Mouse (Mus musculus) urinary bladder, adult 2 months (tissue): ENCODE data around the gene Sdr42e1. TPM values are rescaled to one million over a fixed set of nuclear protein-coding genes. Genes with fewer than 3 reads are reported as not detected.
A peak's percentile ranks its signal among the peaks of the same experiment; 100 is the strongest.

Source experiments
- DNase-seq: peaks from one replicate; pipeline ENCODE4 v3.0.0; 2022; ENCODE audit warnings: low spot score
- polyA plus RNA-seq: library from polyadenylated mRNA; depleted of rRNA; stranded (reverse); fragments of >200 nt; gene quantifications from 2 replicates; pipeline ENCODE4 v1.2.3, GENCODE M21; 2012; rRNA removed

Sdr42e1 gene
- polyA plus RNA-seq, 1 experiment: 71.6 TPM

DNA sequence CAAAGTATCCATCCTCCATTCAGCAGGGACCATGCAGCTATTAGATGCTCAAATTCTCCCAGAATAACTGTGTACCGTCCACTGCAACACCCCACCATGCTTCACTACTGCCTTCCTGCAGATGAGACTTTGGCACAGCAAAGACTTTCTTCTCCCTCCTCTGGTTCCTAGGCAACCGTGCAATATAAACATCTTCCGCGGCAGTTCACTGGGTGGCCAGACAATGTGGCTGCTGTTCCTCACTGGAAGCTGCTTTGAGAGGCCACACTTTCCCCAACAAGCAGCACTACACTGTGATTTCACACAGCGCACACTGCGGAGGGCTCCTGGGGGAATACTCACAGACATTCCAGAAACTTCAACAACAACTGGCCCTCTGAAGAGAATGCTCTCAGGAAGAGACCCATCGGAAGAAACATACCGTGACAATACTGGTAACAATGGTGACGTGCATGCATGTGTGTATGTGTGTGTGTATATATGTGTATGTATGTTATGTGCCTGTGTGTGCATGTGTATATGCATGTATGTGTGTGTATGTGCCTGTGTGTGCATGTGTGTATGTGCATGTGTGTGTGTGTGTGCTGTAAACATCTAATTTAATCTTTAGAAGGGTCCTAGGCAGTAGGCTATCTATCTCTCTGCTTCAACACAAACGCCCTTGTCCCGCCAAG lies 13.0 kb downstream of the Sdr42e1 start:
- DNase-seq: no peak

DNA sequence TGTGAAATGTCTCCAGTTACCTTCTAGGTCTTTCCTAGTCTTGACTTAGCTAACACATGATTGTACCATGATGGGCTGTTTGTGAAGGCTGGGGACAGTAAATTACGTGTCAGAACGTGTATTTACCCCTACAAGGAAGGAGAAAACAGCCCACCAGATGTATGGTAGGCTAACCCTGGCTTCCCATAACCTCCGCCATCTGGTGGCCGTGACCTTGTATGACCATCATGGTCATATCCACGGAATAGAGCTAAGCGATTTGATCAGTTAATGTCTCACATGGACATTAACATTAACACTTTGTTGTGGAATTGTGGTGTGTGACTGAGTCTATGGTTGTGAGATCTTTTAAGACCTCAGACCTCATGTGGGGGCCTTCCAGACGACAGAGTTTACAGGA lies 14.5 kb downstream of the Sdr42e1 start:
- no peak for DNase-seq

DNA sequence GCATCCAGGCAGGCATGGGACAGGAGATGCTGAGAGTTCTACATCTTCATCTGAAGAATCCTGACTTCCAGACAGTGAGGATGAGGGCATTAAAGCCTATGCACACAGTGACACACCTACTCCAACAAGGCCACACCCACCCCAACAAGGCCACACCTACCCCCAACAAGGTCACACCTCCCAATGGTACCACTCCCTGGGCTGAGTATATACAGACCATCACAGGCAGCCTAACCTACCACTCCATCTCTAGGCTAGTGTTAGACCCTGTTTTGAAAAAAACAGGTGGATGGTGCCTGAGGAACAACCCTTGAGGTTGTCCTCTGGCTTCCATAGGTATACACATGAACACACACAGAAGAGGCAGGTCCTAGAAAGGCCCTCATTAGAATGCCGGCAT lies 21.2 kb downstream of the Sdr42e1 start:
- no peak for DNase-seq

DNA sequence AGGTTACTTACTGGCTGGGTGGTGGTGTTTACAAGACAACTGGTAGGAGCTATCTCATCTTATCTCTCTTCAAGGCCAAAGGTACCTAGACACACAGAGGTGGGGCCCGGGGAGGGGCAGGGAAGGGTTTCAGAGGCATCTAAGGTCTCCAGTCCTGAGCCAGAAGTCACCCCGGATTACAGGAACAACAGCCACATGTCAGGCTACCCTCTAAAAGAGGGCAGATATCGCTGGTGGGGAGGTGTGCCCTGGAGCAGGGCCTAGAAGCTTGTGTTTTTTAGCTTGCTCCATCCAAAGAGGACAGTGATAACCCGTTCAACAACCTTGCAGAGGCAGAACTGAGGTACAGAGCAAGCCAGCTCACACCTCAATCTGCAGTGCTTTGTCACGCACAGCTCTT lies 27.0 kb downstream of the Sdr42e1 start:
- peak; percentile 46 for DNase-seq

DNA sequence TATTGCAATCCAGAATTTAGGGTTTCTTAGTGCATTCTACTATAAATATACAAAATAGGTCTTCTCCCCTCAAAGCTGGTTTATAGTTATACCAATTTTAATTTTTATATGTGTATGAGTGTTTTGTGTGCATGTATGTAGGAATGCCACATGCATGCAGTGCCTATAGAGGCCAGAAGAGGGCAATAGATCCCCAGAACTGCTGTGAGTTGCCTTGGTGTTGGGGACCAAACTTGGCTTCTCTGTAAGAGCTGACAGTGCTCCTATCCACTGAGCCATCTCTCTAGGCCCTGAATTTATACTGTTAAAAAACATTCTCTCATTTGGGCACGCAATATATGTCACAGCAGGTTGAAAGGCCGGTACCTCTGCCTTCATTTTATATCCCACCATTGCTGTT lies 27.5 kb downstream of the Sdr42e1 start:
- DNase-seq: no peak

DNA sequence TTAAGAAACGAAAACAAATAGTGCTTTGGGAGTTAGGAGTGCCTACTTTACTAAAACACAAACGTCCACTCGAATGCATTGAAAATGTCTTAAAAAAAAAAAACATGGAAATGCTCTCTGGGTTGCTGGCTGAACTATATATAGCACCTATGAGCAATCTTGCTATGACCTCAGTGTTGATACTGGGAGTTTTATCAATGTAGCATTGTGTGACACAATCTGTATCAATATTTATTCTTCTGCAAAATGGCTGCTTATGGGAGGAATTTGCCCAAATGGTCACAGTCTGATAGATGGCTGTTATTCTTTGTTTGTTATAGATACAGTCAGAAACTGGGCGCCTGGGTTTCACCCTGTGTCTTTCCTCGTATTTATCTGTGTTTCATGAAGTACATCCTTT lies 28.0 kb downstream of the Sdr42e1 start:
- no peak for DNase-seq

DNA sequence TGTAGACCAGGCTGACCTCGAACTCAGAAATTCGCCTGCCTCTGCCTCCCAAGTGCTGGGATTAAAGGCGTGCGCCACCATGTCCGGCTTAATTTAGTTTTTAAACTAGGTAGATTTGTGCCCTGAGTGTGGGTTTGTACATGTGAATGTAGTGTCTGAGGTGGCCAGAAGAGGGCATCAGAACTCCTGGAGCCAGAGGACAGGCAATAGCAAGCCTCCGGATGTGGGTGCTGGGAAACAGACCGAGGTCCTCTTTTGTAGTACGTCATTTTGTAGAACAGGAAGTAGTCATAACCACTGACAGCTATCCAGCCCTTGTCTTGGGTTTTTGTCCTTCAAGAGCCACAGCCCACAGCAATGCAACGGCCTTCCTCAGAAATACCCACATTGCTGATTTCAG lies 33.9 kb downstream of the Sdr42e1 start:
- DNase-seq: no peak

DNA sequence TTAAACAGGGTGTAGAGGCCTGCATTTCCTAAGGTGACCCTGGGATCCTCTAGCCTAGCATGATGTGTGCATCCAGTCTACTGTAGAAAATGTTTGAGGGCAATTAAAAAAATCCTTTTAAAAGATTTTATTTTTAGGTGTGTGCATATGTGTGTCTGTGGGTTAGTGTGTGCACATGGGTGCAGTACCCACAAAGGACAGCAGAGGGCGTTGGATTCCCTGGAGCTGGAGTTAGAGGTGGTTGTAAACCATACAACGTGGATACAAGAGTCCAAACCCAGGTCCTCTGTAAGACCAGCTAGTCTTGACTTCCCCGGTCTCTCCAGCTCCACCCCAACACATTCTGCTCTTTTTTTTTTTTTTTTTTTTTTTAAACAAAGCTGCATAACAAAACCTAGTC lies 36.0 kb downstream of the Sdr42e1 start:
- DNase-seq: no peak

DNA sequence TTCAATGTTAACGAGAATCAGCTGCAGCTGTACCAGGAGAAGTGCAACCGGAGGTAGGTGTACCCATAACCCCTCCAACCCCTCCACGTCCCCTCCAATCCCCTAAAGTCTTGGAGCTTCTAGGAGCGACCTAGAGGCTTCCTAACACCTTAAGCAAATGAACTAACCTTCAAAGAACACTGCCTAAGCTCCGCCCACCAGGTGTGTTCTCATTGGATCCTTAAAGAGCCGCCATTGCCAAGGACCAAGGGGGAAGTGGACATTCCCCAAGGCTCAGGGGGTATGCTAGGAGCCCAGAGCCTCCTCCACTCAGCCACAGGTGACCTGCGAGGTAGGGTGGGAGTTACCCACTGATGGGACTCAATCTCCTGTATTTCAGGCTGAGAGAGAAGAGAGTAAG lies 39.1 kb downstream of the Sdr42e1 start:
- no peak for DNase-seq

DNA sequence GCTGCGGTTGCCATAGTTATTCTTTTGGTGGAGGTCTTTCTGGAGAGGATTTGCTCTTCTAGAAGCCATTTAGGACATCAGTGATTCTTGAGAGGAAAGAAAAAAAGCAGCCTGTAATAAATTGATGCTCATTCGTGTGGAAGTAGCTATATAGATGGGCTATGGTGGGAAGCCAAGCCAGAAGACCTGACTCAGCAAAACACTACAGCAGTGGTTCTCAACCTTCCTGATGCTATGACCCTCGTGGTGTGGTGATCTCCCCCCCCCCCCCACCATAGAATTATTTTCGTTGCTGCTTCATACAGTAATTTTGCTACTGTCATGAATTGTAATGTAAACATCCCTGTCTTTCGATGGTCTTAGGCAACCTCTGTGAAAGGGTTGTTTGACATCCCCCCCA lies 41.0 kb downstream of the Sdr42e1 start:
- no peak for DNase-seq

DNA sequence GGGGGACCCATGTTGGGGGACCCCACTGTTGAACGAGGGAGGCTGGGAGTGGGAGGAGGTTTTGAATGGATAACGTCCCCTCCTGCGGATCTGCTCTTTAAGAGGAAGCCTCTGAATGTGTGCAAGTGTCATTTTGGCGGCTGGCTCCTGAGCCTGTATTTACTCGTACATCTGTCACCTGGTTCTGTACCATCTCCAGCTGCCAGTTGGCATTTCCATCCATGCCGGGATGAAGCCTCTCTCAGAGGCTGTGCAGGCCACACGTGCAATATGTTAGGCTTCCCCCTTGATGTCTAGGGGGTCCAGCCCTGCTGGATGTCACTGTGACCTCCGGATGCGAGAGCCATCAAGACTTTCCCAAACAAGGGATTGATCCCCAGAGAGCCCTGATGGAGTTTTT lies 46.4 kb downstream of the Sdr42e1 start:
- no peak for DNase-seq

DNA sequence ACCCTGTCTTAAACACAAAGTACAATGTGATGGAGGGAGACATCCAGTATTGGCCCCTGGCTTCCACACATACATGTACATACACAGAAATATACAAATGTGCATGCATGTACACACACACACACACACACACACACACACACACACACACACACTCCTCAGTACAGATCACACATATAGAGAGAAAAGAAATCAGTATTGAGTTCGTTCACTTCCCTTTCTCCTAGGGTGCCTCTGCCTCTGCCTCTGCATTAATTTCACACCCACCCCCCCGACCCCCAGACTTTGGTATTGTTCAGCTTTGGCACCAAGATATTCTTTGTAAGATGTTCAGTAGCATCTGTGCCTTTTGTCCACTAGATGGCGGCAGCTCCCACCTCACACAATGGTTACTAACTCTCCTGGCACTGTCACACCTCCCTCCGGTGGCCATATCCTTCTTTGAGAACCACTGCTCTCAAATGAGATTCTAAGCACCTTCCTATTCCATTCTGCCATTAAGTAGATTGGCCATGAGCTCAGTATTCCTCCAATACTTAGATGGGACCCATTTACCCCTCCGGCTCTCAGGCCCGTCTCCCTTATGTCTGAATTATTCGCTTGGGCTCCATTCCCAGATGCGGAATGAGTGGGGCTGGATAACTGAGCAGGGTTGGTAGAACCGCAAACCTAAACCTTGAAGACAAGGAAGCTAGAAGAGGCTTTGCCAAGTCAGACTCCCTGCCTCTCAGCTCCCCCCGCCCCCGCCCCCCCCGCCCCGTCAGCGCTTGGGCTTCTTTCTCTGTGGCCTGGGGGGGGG lies 47.2 kb downstream of the Sdr42e1 start:
- no peak for DNase-seq

DNA sequence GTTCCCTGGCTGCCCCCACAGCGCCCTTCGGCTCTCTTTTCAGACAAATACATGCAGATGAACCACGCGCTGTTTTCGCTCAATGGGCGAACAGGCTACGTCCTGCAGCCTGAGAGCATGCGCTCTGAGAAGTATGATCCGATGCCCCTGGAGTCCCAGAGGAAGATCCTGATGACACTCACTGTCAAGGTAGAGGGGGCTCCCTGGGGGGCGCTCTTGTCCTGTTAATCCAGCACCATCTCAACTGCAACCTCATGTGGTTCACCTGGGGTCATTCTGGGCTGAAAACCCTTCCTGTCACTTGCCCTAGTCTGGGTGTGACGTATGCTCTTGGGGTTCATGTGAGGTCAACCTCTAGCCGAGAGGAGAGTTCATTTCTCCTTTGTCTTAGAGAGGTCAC lies 60.6 kb downstream of the Sdr42e1 start:
- DNase-seq: no peak

Other genes starting within 250 kb of the Sdr42e1 start
- 7.2 and 9.6 TPM in 2 replicates for gene Plcg2, start 175.4 kb downstream of the Sdr42e1 start, polyA plus RNA-seq
- 27.4 and 41.2 TPM in 2 replicates for gene Hsd17b2, start 28.2 kb upstream of the Sdr42e1 start, polyA plus RNA-seq
- gene Mphosph6, start 128.3 kb upstream of the Sdr42e1 start, polyA plus RNA-seq: 22.3 and 23.6 TPM in 2 replicates